Mouse (Mus musculus) liver, embryonic 14.5 days (tissue): ENCODE measurements around the gene Slc25a27. TPM values are rescaled to one million over a fixed set of nuclear protein-coding genes. Genes with fewer than 3 reads are reported as not detected.
A peak's percentile ranks its signal among the peaks of the same experiment; 100 is the strongest.

Experiments used
- ATAC-seq: fragments of 200-750 bp; cut with Nextera tagmentation; 2 replicates; pipeline ENCODE4 v1.8.0; 2017; ENCODE audit warnings: moderate number of reproducible peaks, mild to moderate bottlenecking, moderate library complexity; ENCODE audit not compliant: insufficient read depth
- DNase-seq, 3 experiments: peaks; one replicate each; pipeline ENCODE4 v3.0.0-alpha.2; 2012 to 2013; ENCODE audit warnings: low read depth in 3 of 3, low spot score in 3 of 3
- H3K27ac ChIP-seq: fragments of 300-500 bp; sonication (generic); 2 replicates; pipeline ENCODE4 v1.5.1; 2014; ENCODE audit warnings: moderate library complexity, mild to moderate bottlenecking, control low read depth, inconsistent platforms
- H3K27me3 ChIP-seq: fragments of 300-500 bp; sonication (generic); 2 replicates; pipeline ENCODE4 v1.6.1; 2014; ENCODE audit warnings: mild to moderate bottlenecking, low read length, moderate library complexity; ENCODE audit not compliant: control insufficient read depth, insufficient read depth
- H3K36me3 ChIP-seq: fragments of 300-500 bp; sonication (generic); replicated peaks from 2 replicates; pipeline ENCODE4 v1.6.1; 2014; ENCODE audit warnings: low read depth; ENCODE audit not compliant: control insufficient read depth, insufficient read depth
- H3K4me1 ChIP-seq, 2 experiments: fragments of 200-500 bp in 1 of 2; fragments of 300-500 bp in 1 of 2; sonication (generic) in 1 of 2; replicated peaks; 2 replicates each; pipeline ENCODE4 v1.6.1; 2012 to 2014; ENCODE audit warnings: antibody characterized with exemption in 1 of 2, inconsistent platforms in 1 of 2, low read length in 1 of 2; ENCODE audit not compliant: control insufficient read depth in 2 of 2, insufficient read depth in 2 of 2
- H3K4me2 ChIP-seq: fragments of 300-500 bp; sonication (generic); 2 replicates; pipeline ENCODE4 v1.6.1; 2014; ENCODE audit warnings: low read depth, mild to moderate bottlenecking, control low read depth, moderate library complexity
- H3K4me3 ChIP-seq, 2 experiments: fragments of 200-500 bp in 1 of 2; fragments of 300-500 bp in 1 of 2; sonication (generic) in 1 of 2; 2 replicates each; pipeline ENCODE4 v1.5.1; 2012 to 2014; ENCODE audit warnings: low read depth in 2 of 2, low read length in 2 of 2, mild to moderate bottlenecking in 2 of 2, control low read depth in 1 of 2, inconsistent platforms in 1 of 2, moderate library complexity in 1 of 2; ENCODE audit not compliant: insufficient read depth in 1 of 2
- H3K9ac ChIP-seq: fragments of 300-500 bp; sonication (generic); replicated peaks from 2 replicates; pipeline ENCODE4 v1.6.1; 2014; ENCODE audit warnings: mild to moderate bottlenecking, control low read depth, moderate library complexity
- H3K9me3 ChIP-seq: fragments of 300-500 bp; sonication (generic); 2 replicates; pipeline ENCODE4 v1.6.1; 2016; ENCODE audit warnings: low read length, mixed read lengths; ENCODE audit not compliant: control insufficient read depth
- CTCF ChIP-seq: IDR thresholded peaks from 2 replicates; pipeline ENCODE4 v1.5.1; 2016; ENCODE audit warnings: antibody characterized with exemption, low read depth, control low read depth
- EP300 ChIP-seq: IDR thresholded peaks from 2 replicates; pipeline ENCODE4 v1.6.1; 2016; ENCODE audit warnings: antibody characterized with exemption, low read depth
- WGBS: fragments of 180-500 bp; shearing (Covaris S2); extraction: QIAGEN DNeasy Blood & Tissue Kit; methylation state at CpG from one replicate; pipeline ENCODE4 v1.1.7; 2014; ENCODE audit not compliant: insufficient replicate concordance; 5-methylcytosine and 5-hydroxymethylcytosine counted together
- polyA plus RNA-seq, 2 experiments: library from polyadenylated mRNA; depleted of rRNA in 1 of 2; stranded (reverse) in 1 of 2; unstranded in 1 of 2; fragments of >200 nt; fragmentation: Nextera tagmentation in 1 of 2; extraction: Ambion mirVana in 1 of 2; gene quantifications; 2 replicates each; pipeline versions ENCODE4 v1.2.1 to v1.2.3; 2012 to 2014

The Slc25a27 gene
- polyA plus RNA-seq, 2 experiments: 0.39 to 0.68 TPM

DNA sequence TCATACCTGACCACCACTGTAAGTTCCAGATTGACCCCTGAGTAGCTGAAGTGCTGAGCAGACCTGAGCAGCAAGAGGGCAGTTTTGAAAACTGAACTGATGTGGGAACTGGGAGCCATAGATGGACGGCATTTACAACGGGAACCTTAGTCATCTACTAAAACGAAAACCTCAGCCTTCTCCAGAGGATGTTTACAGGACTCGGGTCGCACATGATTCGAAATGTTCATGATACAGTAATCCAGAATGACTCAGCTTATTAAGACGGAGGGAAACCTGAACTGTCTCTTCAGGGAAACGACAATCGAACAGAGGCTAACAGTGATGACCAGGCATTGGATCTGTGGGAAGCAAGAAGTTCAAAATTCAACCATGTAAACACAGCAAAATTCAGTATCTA, 47.9 kb downstream of the Slc25a27 start:
- Histone ChIP-seq H3K9me3 (no peaks in the 10 kb centered on the region), H3K4me2 (no peak overlapping the region), H3K4me1 (no peaks in the 10 kb centered on the region), H3K27ac (no peak overlapping the region), H3K36me3 (no peaks in the 10 kb centered on the region), H3K9ac (no peak overlapping the region), H3K27me3 (no peaks in the 10 kb centered on the region), H3K4me3 (no peak overlapping the region)
- TF ChIP-seq EP300 (no peak), CTCF (no peak)
- ATAC-seq (no peak), DNase-seq (no peak)
- WGBS: 74% methylated on average over 9 of the region's 9 CpGs

DNA sequence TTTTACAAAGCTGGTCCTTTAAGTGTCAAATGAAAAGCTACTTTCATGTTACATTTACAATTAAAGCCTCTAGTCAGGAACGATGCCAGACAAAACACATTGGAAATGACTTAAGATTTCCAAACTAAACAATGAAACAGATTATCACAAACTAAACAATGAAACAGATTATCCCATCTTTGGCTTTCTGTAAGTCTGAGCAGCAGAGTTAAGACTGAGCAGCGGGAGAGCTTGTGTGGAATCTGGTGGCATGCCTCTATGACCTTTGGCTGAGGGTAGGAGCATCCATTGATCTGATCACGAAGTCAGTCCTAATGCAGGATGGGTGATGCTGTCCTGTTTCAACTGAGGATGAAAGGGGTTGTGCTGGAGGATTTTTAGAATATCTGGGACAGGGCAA, 54.8 kb downstream of the Slc25a27 start:
- DNase-seq (no peak), ATAC-seq (no peak)
- H3K4me3 ChIP-seq: no peak overlapping the region
- no peak overlapping the region for H3K27ac ChIP-seq
- no peak overlapping the region for H3K9ac ChIP-seq
- H3K27me3 ChIP-seq: no peaks in the 10 kb centered on the region
- no peaks in the 10 kb centered on the region for H3K36me3 ChIP-seq
- 58% methylated on average over 3 of the region's 3 CpGs for WGBS
- no peaks in the 10 kb centered on the region for H3K9me3 ChIP-seq
- TF ChIP-seq CTCF (no peak), EP300 (no peak)
- no peak overlapping the region for H3K4me2 ChIP-seq
- no peaks in the 10 kb centered on the region for H3K4me1 ChIP-seq

DNA sequence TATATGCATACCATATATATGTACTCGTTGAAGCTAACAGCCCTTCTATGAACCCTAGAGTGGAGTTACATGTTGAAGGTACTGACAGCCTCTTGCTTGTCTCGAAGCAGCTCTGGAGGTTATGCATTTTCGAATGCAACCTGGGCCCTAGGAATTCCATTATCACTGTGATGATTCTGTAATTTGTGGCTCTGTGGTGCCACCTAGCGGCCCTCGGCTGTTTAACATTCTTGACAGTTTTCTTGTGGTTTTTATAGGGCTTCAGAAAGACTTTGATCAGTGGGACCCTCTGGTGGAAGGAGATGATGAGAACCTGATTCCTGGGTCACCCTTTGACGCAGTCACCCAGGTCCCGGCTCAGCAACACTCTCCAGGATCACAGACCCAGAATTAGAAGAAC, 55.4 kb downstream of the Slc25a27 start:
- no peaks in the 10 kb centered on the region for H3K27me3 ChIP-seq
- no peak overlapping the region for H3K9ac ChIP-seq
- H3K4me1 ChIP-seq: no peaks in the 10 kb centered on the region
- no peak overlapping the region for H3K4me3 ChIP-seq
- H3K9me3 ChIP-seq: no peaks in the 10 kb centered on the region
- peak in 1 of 3 experiments; percentile 24 for DNase-seq
- no peak for ATAC-seq
- H3K27ac ChIP-seq: no peak overlapping the region
- TF ChIP-seq EP300: no peak
- peak; percentile 70 for TF ChIP-seq CTCF
- WGBS: 18% methylated on average over 7 of the region's 7 CpGs
- H3K4me2 ChIP-seq: no peak overlapping the region
- no peaks in the 10 kb centered on the region for H3K36me3 ChIP-seq

DNA sequence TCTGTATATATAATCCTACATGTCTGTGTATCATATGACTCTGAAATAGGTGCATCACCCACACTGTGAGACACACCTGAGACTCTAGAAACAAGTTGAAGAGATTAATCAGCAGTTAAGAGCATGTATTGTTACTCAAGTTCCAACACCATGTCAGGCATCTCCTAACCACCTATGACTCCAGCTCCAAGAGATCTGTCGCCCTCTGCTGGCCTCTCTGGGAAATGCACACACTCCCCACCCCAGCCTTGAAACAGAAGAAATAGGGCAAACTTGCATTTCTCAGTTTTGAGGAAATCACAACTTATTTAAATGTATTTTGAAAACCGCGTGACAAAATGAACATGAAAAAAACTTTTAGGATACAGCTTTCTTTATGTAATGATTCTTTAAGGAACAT, 60.3 kb downstream of the Slc25a27 start:
- Histone ChIP-seq H3K4me1 (no peaks in the 10 kb centered on the region), H3K9ac (no peak overlapping the region), H3K9me3 (no peaks in the 10 kb centered on the region), H3K4me3 (no peak overlapping the region), H3K36me3 (no peaks in the 10 kb centered on the region), H3K4me2 (no peak overlapping the region), H3K27me3 (no peaks in the 10 kb centered on the region), H3K27ac (no peak overlapping the region)
- DNase-seq (peak in 2 of 3 experiments; percentile 28 to 30), ATAC-seq (no peak)
- WGBS: 4% methylated on average over 3 of the region's 3 CpGs
- TF ChIP-seq CTCF: peak; percentile 90
- TF ChIP-seq EP300: no peak

DNA sequence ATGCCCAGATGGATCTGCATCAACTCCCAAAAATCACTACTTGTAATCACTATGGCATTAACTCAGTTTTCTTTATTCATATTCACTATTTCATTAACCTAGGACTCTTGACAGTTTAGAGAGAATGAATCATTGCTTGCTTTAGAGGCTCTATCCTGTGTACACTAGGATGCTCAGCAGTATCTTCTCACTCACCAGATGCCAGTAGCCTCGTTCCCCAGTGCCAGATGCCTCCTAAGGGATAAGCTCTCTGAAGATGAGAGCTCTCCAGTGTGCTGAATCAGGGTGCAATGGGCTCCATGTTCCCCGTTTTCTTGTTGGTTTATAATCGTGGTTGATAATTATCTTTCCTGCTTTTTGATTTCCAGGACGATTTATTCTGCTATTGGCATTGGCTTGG, 68.3 kb downstream of the Slc25a27 start:
- H3K27ac ChIP-seq: no peak overlapping the region
- no peaks in the 10 kb centered on the region for H3K4me1 ChIP-seq
- no peak overlapping the region for H3K4me2 ChIP-seq
- no peaks in the 10 kb centered on the region for H3K36me3 ChIP-seq
- 28% methylated on average over 4 of the region's 4 CpGs for whole genome bisulfite sequencing
- H3K27me3 ChIP-seq: no peaks in the 10 kb centered on the region
- no peak overlapping the region for H3K9ac ChIP-seq
- no peak for ATAC-seq
- no peak for TF ChIP-seq CTCF
- no peak for TF ChIP-seq EP300
- DNase-seq: no peak
- H3K4me3 ChIP-seq: no peak overlapping the region
- no peaks in the 10 kb centered on the region for H3K9me3 ChIP-seq

DNA sequence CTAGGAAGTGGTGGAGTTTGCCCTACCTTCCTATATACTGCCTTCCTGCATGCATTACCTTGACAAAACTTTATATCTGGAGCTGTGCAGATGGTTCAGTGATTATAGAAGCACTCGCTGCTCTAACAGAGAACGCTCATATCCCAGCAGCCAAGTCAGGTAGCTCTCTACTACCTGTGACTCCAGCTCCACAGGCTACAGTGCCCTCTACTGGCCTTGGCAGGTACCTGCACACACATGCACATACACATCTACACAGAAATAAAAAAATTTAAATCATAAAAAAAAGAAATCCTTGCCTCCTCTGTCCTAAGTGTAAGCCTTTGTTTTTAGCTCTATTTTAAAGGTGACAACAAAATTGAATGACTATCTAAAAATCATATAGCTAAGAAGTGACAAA, 69.3 kb downstream of the Slc25a27 start:
- no peak overlapping the region for H3K4me2 ChIP-seq
- no peaks in the 10 kb centered on the region for H3K27me3 ChIP-seq
- H3K4me3 ChIP-seq: no peak overlapping the region
- H3K36me3 ChIP-seq: no peaks in the 10 kb centered on the region
- H3K4me1 ChIP-seq: peaks cover 0 to 2% of the 10 kb centered on the region in 2 experiments; a peak in 2 of 4 replicates
- DNase-seq (no peak), ATAC-seq (no peak)
- no peaks in the 10 kb centered on the region for H3K9me3 ChIP-seq
- no peak overlapping the region for H3K27ac ChIP-seq
- no peak overlapping the region for H3K9ac ChIP-seq
- WGBS: 77% methylated on average over 2 of the region's 2 CpGs
- peak; percentile 44 for TF ChIP-seq CTCF
- TF ChIP-seq EP300: no peak
